Mouse (Mus musculus) MEL (cell line): ENCODE measurements at regions not wholly inside any gene's neighbourhood (a gene's known extent, or its start where the extent isn't known, plus 50 kb on each side); places are given as distances from the start of the nearest gene placed in this dataset.

Experiments
- DNase-seq: peaks from one replicate; pipeline ENCODE4 v3.0.0; 2011; ENCODE audit warnings: low read depth, low spot score
- H3K27ac ChIP-seq: 2 replicates; pipeline ENCODE4 v1.5.1; 2012; ENCODE audit warnings: low read depth, mild to moderate bottlenecking, control low read depth, low read length, moderate library complexity; ENCODE audit not compliant: control insufficient read depth
- H3K27me3 ChIP-seq, 2 experiments: fragments of 150-350 bp in 1 of 2; sonication (generic) in 1 of 2; 2 replicates each; pipeline ENCODE4 v1.6.1; 2012; ENCODE audit warnings: low read length in 2 of 2, mild to moderate bottlenecking in 2 of 2, improper control_type of control experiment in 1 of 2, moderate library complexity in 1 of 2; ENCODE audit not compliant: insufficient read depth in 2 of 2, control insufficient read depth in 1 of 2
- H3K36me3 ChIP-seq, 2 experiments: 2 replicates each; pipeline ENCODE4 v1.6.1; 2012 to 2014; ENCODE audit warnings: low read length in 2 of 2, improper control_type of control experiment in 1 of 2, inconsistent platforms in 1 of 2, mild to moderate bottlenecking in 1 of 2; ENCODE audit not compliant: insufficient read depth in 2 of 2, control insufficient read depth in 1 of 2
- H3K4me1 ChIP-seq, 2 experiments: fragments of 150-350 bp in 1 of 2; sonication (generic) in 1 of 2; 2 replicates each; pipeline ENCODE4 v1.6.1; 2012; ENCODE audit warnings: low read length in 2 of 2, improper control_type of control experiment in 1 of 2, mild to moderate bottlenecking in 1 of 2; ENCODE audit not compliant: insufficient read depth in 2 of 2, control insufficient read depth in 1 of 2
- H3K4me3 ChIP-seq, 2 experiments: fragments of 150-350 bp in 1 of 2; sonication (generic) in 1 of 2; 2 replicates each; pipeline ENCODE4 v1.5.1; 2012; ENCODE audit warnings: low read depth in 2 of 2, low read length in 2 of 2, mild to moderate bottlenecking in 2 of 2, moderate library complexity in 2 of 2, control low read depth in 1 of 2, improper control_type of control experiment in 1 of 2; ENCODE audit not compliant: control insufficient read depth in 1 of 2, insufficient read depth in 1 of 2
- H3K79me2 ChIP-seq: 2 replicates; pipeline ENCODE4 v1.6.1; 2012; ENCODE audit warnings: mild to moderate bottlenecking, low read length, moderate library complexity; ENCODE audit not compliant: control insufficient read depth, poor library complexity, insufficient read depth
- H3K9ac ChIP-seq: 2 replicates; pipeline ENCODE4 v1.6.1; 2012; ENCODE audit warnings: low read depth, mild to moderate bottlenecking, control low read depth, low read length, moderate library complexity; ENCODE audit not compliant: control insufficient read depth, poor library complexity, severe bottlenecking
- H3K9me3 ChIP-seq: fragments of 150-350 bp; sonication (generic); replicated peaks from 2 replicates; pipeline ENCODE4 v1.6.1; 2012; ENCODE audit warnings: mild to moderate bottlenecking, low read length, improper control_type of control experiment, moderate library complexity; ENCODE audit not compliant: insufficient read depth
- BHLHE40 ChIP-seq: IDR thresholded peaks from 2 replicates; pipeline ENCODE4 v1.6.1; 2012; ENCODE audit warnings: low read depth, mild to moderate bottlenecking, inconsistent platforms, low read length, improper control_type of control experiment, borderline replicate concordance
- ELF1 ChIP-seq: IDR thresholded peaks from 2 replicates; pipeline ENCODE4 v1.6.1; 2014; ENCODE audit warnings: low read depth, mild to moderate bottlenecking, inconsistent platforms, low read length, improper control_type of control experiment, moderate library complexity
- GABPA ChIP-seq: IDR thresholded peaks from 2 replicates; pipeline ENCODE4 v1.6.1; 2012; ENCODE audit warnings: low read depth, mild to moderate bottlenecking, inconsistent platforms, low read length, improper control_type of control experiment, moderate library complexity
- JUND ChIP-seq: IDR thresholded peaks from 2 replicates; pipeline ENCODE4 v1.6.1; 2011; ENCODE audit warnings: low read depth, mild to moderate bottlenecking, improper control_type of control experiment, low read length
- KAT2A ChIP-seq: conservative IDR thresholded peaks from 2 replicates; pipeline ENCODE4 v1.6.1; 2012; ENCODE audit warnings: low read depth, low read length, improper control_type of control experiment, inconsistent platforms
- MAX ChIP-seq: IDR thresholded peaks from 2 replicates; pipeline ENCODE4 v1.6.1; 2011; ENCODE audit warnings: low read length, improper control_type of control experiment
- MXI1 ChIP-seq: IDR thresholded peaks from 2 replicates; pipeline ENCODE4 v1.6.1; 2011; ENCODE audit warnings: mild to moderate bottlenecking, low read depth, low read length, improper control_type of control experiment
- NRF1 ChIP-seq: IDR thresholded peaks from 2 replicates; pipeline ENCODE4 v1.6.1; 2014; ENCODE audit warnings: low read depth, mild to moderate bottlenecking, inconsistent platforms, low read length, improper control_type of control experiment, moderate library complexity; ENCODE audit not compliant: poor library complexity, insufficient read depth, severe bottlenecking
- POLR2AphosphoS5 ChIP-seq: IDR thresholded peaks from 2 replicates; pipeline ENCODE4 v1.6.1; 2012; ENCODE audit warnings: low read depth, borderline replicate concordance, mild to moderate bottlenecking, inconsistent platforms, low read length, moderate library complexity, mixed read lengths
- RCOR1 ChIP-seq: IDR thresholded peaks from 2 replicates; pipeline ENCODE4 v1.6.1; 2012; ENCODE audit warnings: low read depth, mild to moderate bottlenecking, inconsistent platforms, low read length, improper control_type of control experiment
- TCF12 ChIP-seq: IDR thresholded peaks from 2 replicates; pipeline ENCODE4 v1.6.1; 2014; ENCODE audit warnings: low read depth, mild to moderate bottlenecking, inconsistent platforms, low read length, improper control_type of control experiment, moderate library complexity
- USF2 ChIP-seq, 2 experiments: IDR thresholded peaks; 2 replicates each; pipeline ENCODE4 v1.6.1; 2011 to 2012; ENCODE audit warnings: improper control_type of control experiment in 2 of 2, low read length in 2 of 2, borderline replicate concordance in 1 of 2, inconsistent platforms in 1 of 2, low read depth in 1 of 2, mild to moderate bottlenecking in 1 of 2; ENCODE audit not compliant: insufficient read depth in 1 of 2
- ZC3H11A ChIP-seq: IDR thresholded peaks from 2 replicates; pipeline ENCODE4 v1.6.1; 2012; ENCODE audit warnings: low read depth, mild to moderate bottlenecking, inconsistent platforms, low read length, improper control_type of control experiment
- ZKSCAN1 ChIP-seq: IDR thresholded peaks from 2 replicates; pipeline ENCODE4 v1.6.1; 2012; ENCODE audit warnings: low read depth, mild to moderate bottlenecking, inconsistent platforms, low read length, improper control_type of control experiment, moderate library complexity
- ZNF384 ChIP-seq: IDR thresholded peaks from 2 replicates; pipeline ENCODE4 v1.6.1; 2012; ENCODE audit warnings: low read depth, mild to moderate bottlenecking, inconsistent platforms, low read length, improper control_type of control experiment

DNA sequence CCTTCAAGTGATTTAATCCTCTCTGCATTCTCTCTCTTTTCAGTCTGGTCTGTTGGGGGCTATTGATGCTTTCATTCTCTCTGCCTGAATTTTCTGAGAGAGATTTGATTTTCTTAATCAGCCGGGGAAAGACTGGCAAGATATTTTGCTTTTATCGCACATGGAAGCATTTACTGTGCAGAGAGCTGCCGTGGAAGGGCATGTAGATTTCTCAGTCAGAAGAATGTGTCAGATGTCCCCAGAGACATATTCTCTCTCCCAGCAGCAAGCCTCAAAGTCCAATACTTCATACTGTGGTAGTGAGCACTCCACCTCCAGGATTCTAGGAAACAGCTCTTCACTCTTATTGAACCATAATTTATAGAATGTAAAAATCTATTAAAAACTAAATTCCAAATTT lies 103.7 kb upstream of the Fat4 start:
- no peak for DNase-seq
- H3K9ac ChIP-seq = no peak overlapping the region
- no peaks in the 10 kb centered on the region for H3K4me1 ChIP-seq
- no peaks in the 10 kb centered on the region for H3K79me2 ChIP-seq
- H3K27ac ChIP-seq = no peak overlapping the region
- TF ChIP-seq RCOR1 (no peak), BHLHE40 (no peak), TCF12 (no peak), GABPA (no peak), ELF1 (no peak), MAX (no peak), ZKSCAN1 (no peak), NRF1 (no peak)
- no peaks in the 10 kb centered on the region for H3K27me3 ChIP-seq
- no peaks in the 10 kb centered on the region for H3K9me3 ChIP-seq
- H3K36me3 ChIP-seq = no peaks in the 10 kb centered on the region
- H3K4me3 ChIP-seq = no peak overlapping the region

DNA sequence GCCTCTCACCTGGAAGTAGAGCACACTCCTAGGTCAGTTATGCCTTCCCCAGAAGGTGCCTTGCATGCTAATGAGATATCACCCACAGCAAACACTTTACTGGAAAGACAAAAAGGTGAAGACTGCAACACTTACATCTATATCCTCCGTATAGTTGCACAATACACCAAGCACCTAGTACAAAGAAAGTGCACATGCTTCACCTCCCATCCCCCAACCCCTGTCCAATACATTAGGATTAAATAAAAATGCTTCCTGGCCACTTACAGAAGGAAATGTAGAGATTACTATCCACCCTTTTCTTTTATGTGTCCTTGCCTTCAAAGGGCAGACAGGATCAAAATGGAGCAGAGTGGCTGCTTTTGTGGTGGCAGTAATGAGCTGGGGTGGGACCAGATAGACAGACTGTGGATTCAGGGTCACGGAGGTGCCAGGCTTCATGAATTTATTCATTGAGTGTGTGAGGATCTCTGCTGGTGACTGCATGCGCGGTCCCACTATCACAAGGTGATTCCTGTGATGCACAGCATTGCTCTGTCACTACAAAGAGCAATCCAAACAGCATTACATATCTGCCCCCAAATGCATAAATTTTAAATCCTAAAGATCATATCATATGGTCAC lies 109.9 kb upstream of the Fat4 start:
- Histone ChIP-seq H3K9ac (no peak overlapping the region), H3K4me3 (no peak overlapping the region), H3K36me3 (no peaks in the 10 kb centered on the region), H3K27me3 (no peaks in the 10 kb centered on the region), H3K27ac (no peak overlapping the region), H3K79me2 (no peaks in the 10 kb centered on the region), H3K4me1 (no peaks in the 10 kb centered on the region), H3K9me3 (no peaks in the 10 kb centered on the region)
- no peak for DNase-seq
- no peak for TF ChIP-seq KAT2A
- no peak for TF ChIP-seq TCF12
- TF ChIP-seq USF2 (IDR thresholded peaks at IDR 0.05; ENCODE audit: borderline replicate concordance in 1 of 2, insufficient read depth in 1 of 2, low read depth in 1 of 2, low read length in 2 of 2) = no peak

DNA sequence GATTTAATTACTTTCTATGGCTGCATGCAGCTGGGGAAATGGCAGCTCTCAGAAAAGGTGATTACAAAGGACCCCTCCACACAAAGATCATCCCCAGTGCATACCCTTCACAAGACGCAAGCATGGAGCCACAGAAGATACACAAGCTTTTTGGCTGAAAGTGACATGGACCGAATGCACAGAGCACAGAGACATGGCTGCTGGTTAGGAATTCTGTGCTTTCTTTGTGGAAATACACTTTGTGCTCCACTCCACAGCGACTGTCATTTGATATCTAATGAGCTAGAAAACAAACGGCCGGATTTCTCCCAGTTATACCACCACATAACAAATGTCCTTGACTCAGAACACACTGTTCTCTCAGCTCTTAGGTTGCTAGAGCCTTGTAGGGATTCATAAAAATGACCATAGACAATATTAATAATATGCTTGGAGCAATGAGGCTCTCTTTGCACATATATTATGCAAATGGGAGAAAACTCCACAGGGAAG lies 132.1 kb upstream of the Fat4 start:
- Histone ChIP-seq H3K9ac (no peak overlapping the region), H3K9me3 (no peaks in the 10 kb centered on the region), H3K4me3 (no peak overlapping the region), H3K79me2 (no peaks in the 10 kb centered on the region), H3K27me3 (no peaks in the 10 kb centered on the region), H3K27ac (no peak overlapping the region), H3K4me1 (no peaks in the 10 kb centered on the region), H3K36me3 (no peaks in the 10 kb centered on the region)
- DNase-seq = no peak
- no peak for TF ChIP-seq BHLHE40
- no peak for TF ChIP-seq ZNF384
- TF ChIP-seq MXI1 = no peak
- no peak for TF ChIP-seq ZC3H11A
- no peak for TF ChIP-seq JUND
- no peak for TF ChIP-seq GABPA
- no peak for TF ChIP-seq RCOR1
- no peak for TF ChIP-seq POLR2AphosphoS5
